Mouse (Mus musculus): ENCODE measurements around the gene Kctd18.
A peak's percentile ranks its signal among the peaks of the same experiment; 100 is the strongest.
"Not testable (repeated sequence)": the region's sequence is repeated elsewhere in the genome, so short reads cannot be mapped to it uniquely, and the experiment has no call there.

The Kctd18 gene

GRCm38 (mm10) chr1:58049126-58049525, 30.4 kb upstream of the Kctd18 start:
- Histone ChIP-seq H3K36me3 (ENCODE audit: insufficient read depth, low read length) (no peaks in the 10 kb centered on the region), H3K4me3 (replicated peaks; ENCODE audit: low read length) (no peak overlapping the region), H3K27me3 (ENCODE audit: insufficient read depth, low read length) (no peaks in the 10 kb centered on the region), H3K4me1 (replicated peaks; ENCODE audit: low read depth, low read length) (peaks cover 7% of the 10 kb centered on the region; the same call in 1 of the 2 replicates), H3K9me3 (ENCODE audit: low read length) (no peaks in the 10 kb centered on the region)
- TF ChIP-seq CTCF (conservative IDR thresholded peaks at IDR 0.05; ENCODE audit: low read length), result no peak
- TF ChIP-seq POU5F1 (IDR thresholded peaks at IDR 0.05; ENCODE audit: borderline replicate concordance, low read length), result no peak
- TF ChIP-seq NANOG (IDR thresholded peaks at IDR 0.05; ENCODE audit: borderline replicate concordance, low read length), result no peak

DNA sequence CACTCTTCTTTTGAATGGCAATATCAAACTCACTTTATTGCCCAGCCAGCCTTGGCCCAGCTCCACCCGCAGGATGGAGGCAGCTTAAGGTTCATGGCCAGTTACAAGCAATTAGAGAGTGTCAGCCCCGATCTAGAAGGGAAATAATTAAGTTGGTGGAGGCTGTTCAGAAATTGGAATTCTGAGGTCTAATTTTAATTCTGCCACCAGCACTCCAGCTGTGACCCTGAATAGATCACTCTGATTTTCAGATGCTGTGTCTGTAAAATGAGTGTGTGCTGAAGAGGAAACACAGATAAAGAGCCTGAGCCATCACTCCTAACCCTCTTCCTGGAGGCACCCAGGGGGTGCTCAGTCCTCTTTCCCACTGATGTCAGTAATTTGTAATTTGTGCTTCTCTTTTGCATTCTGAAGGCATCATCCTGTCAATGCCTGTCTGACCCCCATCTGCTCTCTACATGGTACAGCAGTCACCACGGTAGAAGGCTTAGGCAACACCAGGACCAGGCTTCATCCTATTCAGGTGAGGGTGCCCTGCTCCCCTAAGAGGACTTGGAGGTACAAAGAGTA, 28.1 kb upstream of the Kctd18 start:
- Histone ChIP-seq H3K9me3 (ENCODE audit: low read length) (no peaks in the 10 kb centered on the region), H3K36me3 (ENCODE audit: insufficient read depth, low read length) (no peaks in the 10 kb centered on the region), H3K4me1 (replicated peaks; ENCODE audit: low read depth, low read length) (no peaks in the 10 kb centered on the region), H3K4me3 (replicated peaks; ENCODE audit: low read length) (no peak overlapping the region), H3K27me3 (ENCODE audit: insufficient read depth, low read length) (no peaks in the 10 kb centered on the region)
- no peak for TF ChIP-seq CTCF (conservative IDR thresholded peaks at IDR 0.05; ENCODE audit: low read length)
- TF ChIP-seq POU5F1 (IDR thresholded peaks at IDR 0.05; ENCODE audit: borderline replicate concordance, low read length), result no peak
- TF ChIP-seq NANOG (IDR thresholded peaks at IDR 0.05; ENCODE audit: borderline replicate concordance, low read length), result no peak

GRCm38 (mm10) chr1:58045546-58045945, 26.8 kb upstream of the Kctd18 start:
- Histone ChIP-seq H3K4me1 (replicated peaks; ENCODE audit: low read depth, low read length) (no peaks in the 10 kb centered on the region), H3K36me3 (ENCODE audit: insufficient read depth, low read length) (no peaks in the 10 kb centered on the region), H3K27me3 (ENCODE audit: insufficient read depth, low read length) (no peaks in the 10 kb centered on the region), H3K9me3 (ENCODE audit: low read length) (no peaks in the 10 kb centered on the region), H3K4me3 (replicated peaks; ENCODE audit: low read length) (no peak overlapping the region)
- no peak for TF ChIP-seq NANOG (IDR thresholded peaks at IDR 0.05; ENCODE audit: borderline replicate concordance, low read length)
- no peak for TF ChIP-seq POU5F1 (IDR thresholded peaks at IDR 0.05; ENCODE audit: borderline replicate concordance, low read length)
- TF ChIP-seq CTCF (conservative IDR thresholded peaks at IDR 0.05; ENCODE audit: low read length), result no peak

GRCm38 (mm10) chr1:58045076-58045475, 26.3 kb upstream of the Kctd18 start:
- H3K4me1 ChIP-seq (replicated peaks; ENCODE audit: low read depth, low read length), result no peaks in the 10 kb centered on the region
- H3K4me3 ChIP-seq (replicated peaks; ENCODE audit: low read length), result no peak overlapping the region
- H3K27me3 ChIP-seq (ENCODE audit: insufficient read depth, low read length), result no peaks in the 10 kb centered on the region
- TF ChIP-seq POU5F1 (IDR thresholded peaks at IDR 0.05; ENCODE audit: borderline replicate concordance, low read length) (no peak), CTCF (conservative IDR thresholded peaks at IDR 0.05; ENCODE audit: low read length) (no peak), NANOG (IDR thresholded peaks at IDR 0.05; ENCODE audit: borderline replicate concordance, low read length) (no peak)
- H3K36me3 ChIP-seq (ENCODE audit: insufficient read depth, low read length), result no peaks in the 10 kb centered on the region
- H3K9me3 ChIP-seq (ENCODE audit: low read length), result no peaks in the 10 kb centered on the region

- not testable (repeated sequence) for H3K9me3 ChIP-seq (ENCODE audit: low read length); H3K27me3 ChIP-seq (ENCODE audit: insufficient read depth, low read length); H3K36me3 ChIP-seq (ENCODE audit: insufficient read depth, low read length); H3K4me3 ChIP-seq (replicated peaks; ENCODE audit: low read length)
- peaks cover 15% of the 10 kb centered on the region for H3K4me1 ChIP-seq (replicated peaks; ENCODE audit: low read depth, low read length)
Observed at GRCm38 (mm10) chr1:58037306-58037705, 18.6 kb upstream of the Kctd18 start.

GRCm38 (mm10) chr1:58031160-58031769, 12.5 kb upstream of the Kctd18 start:
- no peaks in the 10 kb centered on the region for H3K9me3 ChIP-seq (ENCODE audit: low read length)
- peaks cover 17% of the 10 kb centered on the region for H3K36me3 ChIP-seq (ENCODE audit: insufficient read depth, low read length)
- peaks cover 51% of the 10 kb centered on the region for H3K4me1 ChIP-seq (replicated peaks; ENCODE audit: low read depth, low read length)
- peak overlapping the region; percentile 66; the same call in 1 of the 2 replicates for H3K4me3 ChIP-seq (replicated peaks; ENCODE audit: low read length)
- TF ChIP-seq NANOG (IDR thresholded peaks at IDR 0.05; ENCODE audit: borderline replicate concordance, low read length) (no peak), POU5F1 (IDR thresholded peaks at IDR 0.05; ENCODE audit: borderline replicate concordance, low read length) (no peak), CTCF (conservative IDR thresholded peaks at IDR 0.05; ENCODE audit: low read length) (peak; percentile 96)
- no peaks in the 10 kb centered on the region for H3K27me3 ChIP-seq (ENCODE audit: insufficient read depth, low read length)

DNA sequence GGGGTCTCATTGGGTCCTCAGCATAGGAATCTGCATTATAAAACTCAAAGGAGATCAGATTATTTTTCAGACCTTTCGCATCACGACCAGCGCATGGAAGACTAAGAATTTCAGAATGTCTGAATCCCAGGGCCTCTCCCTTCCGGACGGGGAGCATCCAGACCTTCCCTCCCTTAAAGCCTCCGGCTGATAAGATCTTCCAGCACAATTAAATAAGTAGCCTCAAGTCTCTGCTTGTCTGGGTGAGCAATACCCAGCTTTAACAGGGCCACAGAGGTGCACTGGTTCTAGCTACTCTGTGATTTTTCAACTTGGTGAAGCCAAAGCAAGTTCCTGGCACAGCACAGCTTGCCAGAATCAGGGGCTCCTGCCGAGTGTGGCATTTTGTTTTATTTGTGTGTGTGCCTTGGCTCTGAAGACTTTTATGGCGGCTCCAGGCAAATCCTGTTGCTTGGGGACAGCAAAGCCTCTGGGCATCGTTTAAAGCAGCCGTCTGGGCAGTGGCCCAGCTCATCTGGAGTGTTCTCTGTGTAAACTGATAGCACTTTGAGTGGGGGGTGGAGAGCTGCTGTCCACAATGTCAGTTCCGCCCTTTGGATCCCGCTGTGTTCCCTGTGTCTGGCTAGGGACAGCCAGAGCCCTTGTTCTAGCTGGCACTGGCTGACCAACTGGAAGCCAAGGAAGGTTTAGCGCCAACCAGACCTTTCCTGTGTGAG, 11.6 kb upstream of the Kctd18 start:
- no peaks in the 10 kb centered on the region for H3K9me3 ChIP-seq (ENCODE audit: low read length)
- H3K27me3 ChIP-seq (ENCODE audit: insufficient read depth, low read length), result no peaks in the 10 kb centered on the region
- TF ChIP-seq NANOG (IDR thresholded peaks at IDR 0.05; ENCODE audit: borderline replicate concordance, low read length), result no peak
- no peak for TF ChIP-seq POU5F1 (IDR thresholded peaks at IDR 0.05; ENCODE audit: borderline replicate concordance, low read length)
- TF ChIP-seq CTCF (conservative IDR thresholded peaks at IDR 0.05; ENCODE audit: low read length), result no peak
- peak overlapping the region; percentile 66 for H3K4me3 ChIP-seq (replicated peaks; ENCODE audit: low read length)
- peaks cover 53% of the 10 kb centered on the region for H3K4me1 ChIP-seq (replicated peaks; ENCODE audit: low read depth, low read length)
- peaks cover 25% of the 10 kb centered on the region for H3K36me3 ChIP-seq (ENCODE audit: insufficient read depth, low read length)

GRCm38 (mm10) chr1:58029636-58030117, 10.9 kb upstream of the Kctd18 start, which contains the start of gene Aox1:
Aox1 (plus strand) TSS chr1:58029931.
- Histone ChIP-seq H3K4me3 (replicated peaks; ENCODE audit: low read length) (peak within 1 kb of the TSS; percentile 66), H3K4me1 (replicated peaks; ENCODE audit: low read depth, low read length) (peaks cover 53% of the 10 kb centered on the region), H3K27me3 (ENCODE audit: insufficient read depth, low read length) (no peaks in the 10 kb centered on the region), H3K36me3 (ENCODE audit: insufficient read depth, low read length) (peaks cover 30% of the 10 kb centered on the region), H3K9me3 (ENCODE audit: low read length) (no peaks in the 10 kb centered on the region)
- TF ChIP-seq NANOG (IDR thresholded peaks at IDR 0.05; ENCODE audit: borderline replicate concordance, low read length) (no peak), CTCF (conservative IDR thresholded peaks at IDR 0.05; ENCODE audit: low read length) (no peak), POU5F1 (IDR thresholded peaks at IDR 0.05; ENCODE audit: borderline replicate concordance, low read length) (no peak)
